Mouse (Mus musculus) adrenal gland, adult 2 months (tissue): ENCODE data around the gene Ascl5. TPM values are rescaled to one million over a fixed set of nuclear protein-coding genes. Genes with fewer than 3 reads are reported as not detected.

Experiments used
- DNase-seq: peaks from one replicate; pipeline ENCODE4 v3.0.0; 2021
- long read RNA-seq: library from polyadenylated mRNA; stranded (forward); transcript quantifications from one replicate; pipeline ENCODE4 v2.0.0, GENCODE M21; 2021
- polyA plus RNA-seq: library from polyadenylated mRNA; depleted of rRNA; stranded (reverse); fragments of >200 nt; gene quantifications from 2 replicates; pipeline ENCODE4 v1.2.3, GENCODE M21; 2012; rRNA removed
- total RNA-seq, 2 experiments: library from RNA; stranded (reverse); gene quantifications; 2 replicates each; pipeline ENCODE4 v1.2.3; 2021

Ascl5 gene
- total RNA-seq (not detected), polyA plus RNA-seq (0.39 TPM in 1 of 2 replicates, not detected in the other)
- long read RNA-seq, result 0 reads

- DNase-seq, result peak; percentile 19
Measured at GRCm38 (mm10) chr1:136050312-136051012, at the start of gene Ascl5. Ascl5 (plus strand) TSS chr1:136050804.

DNA sequence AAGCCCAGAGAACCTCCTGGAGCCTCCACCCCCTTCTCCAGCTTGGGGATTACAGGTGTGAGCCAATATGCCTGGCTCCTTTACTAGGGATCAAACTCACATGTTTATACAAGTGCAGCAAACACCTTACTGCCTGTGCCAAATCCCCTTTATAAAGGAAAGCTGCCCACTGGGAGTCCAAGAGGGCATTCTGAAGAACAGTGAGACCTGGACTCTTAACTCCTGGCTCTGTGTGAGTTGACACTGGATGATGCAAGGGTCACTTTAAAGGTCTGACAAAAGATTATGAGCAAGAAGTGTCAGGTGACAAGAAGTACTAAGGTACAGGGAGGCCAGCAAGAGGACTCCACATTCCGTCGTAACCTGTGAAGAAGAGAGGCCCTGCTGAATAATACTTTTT, 49.2 kb upstream of the Ascl5 start:
- DNase-seq, result no peak

DNA sequence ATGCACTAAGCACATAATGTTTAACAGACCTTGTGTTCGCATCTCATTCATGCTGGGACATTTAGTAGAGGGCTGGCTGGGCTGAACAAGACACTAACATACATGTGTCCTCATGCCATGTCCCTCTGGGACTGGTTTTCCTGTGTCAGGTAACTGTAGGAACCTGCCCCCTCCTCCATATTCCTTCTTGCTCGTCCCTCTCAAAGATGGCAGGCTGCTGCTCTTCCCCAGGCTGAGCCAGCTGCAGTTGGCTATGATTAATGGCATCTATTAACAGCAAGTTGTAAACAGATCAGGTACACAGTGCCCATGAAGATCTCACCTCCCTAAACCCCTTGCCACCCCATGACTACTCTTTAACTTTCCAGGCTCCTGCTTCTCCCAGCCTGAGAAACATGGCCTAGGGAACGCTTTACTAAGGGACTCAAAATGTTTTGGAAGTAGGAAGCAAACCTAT, 44.3 kb upstream of the Ascl5 start, which contains the start of gene Igfn1:
Igfn1 (minus strand) TSS at position 51 of the 457 bp plus-strand sequence.
- no peak for DNase-seq

DNA sequence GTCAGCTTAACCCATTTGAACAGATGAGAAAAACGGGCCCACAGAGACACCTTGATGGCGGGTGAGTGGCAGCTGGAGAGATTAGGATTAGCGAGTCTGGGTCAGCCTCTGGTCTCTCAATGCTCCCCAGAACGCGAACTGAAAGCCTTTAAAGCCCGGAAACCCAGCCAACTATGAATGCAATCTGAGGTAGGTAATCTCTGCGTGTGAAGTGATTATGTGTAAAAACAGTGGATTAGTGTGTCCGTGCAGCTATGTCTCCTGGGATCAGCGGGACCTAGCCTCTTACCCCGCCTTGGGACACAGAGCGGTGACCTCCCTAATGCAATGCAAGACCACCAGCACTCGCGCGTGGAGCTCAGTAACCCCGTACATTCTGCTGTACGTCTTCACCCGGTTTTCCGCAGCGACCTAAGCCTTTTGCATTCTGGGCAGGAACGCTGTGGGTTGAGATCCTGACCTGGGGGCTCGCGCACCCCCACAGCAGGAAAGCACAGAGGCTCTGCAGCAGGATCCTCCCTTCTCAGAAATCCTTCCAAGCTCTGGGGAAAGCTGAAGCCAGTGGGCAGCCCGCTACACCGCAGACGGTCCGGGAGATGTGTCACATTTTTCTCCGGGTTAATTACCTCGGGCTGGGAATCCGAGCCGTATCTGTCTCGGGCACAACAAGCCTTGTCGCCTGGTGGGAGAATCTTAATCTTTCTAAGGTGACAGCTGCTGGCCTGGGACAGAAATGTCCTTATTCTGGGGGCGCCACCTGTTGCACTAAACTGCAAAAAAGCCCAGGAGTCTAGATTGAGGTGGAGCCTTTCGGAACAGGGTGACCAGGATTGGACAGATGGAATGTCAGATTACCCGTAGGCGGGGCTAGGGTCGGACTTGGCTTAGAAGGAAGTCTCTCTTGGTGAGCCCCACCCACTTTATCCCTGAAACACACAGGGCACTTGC, 43.1 kb upstream of the Ascl5 start, which contains the start of gene Tmem9:
Tmem9 (plus strand) TSS at position 940 of the 948 bp plus-strand sequence.
- DNase-seq, result peak; percentile 93

GRCm38 (mm10) chr1:136008159-136008533, 42.5 kb upstream of the Ascl5 start:
- no peak for DNase-seq

DNA sequence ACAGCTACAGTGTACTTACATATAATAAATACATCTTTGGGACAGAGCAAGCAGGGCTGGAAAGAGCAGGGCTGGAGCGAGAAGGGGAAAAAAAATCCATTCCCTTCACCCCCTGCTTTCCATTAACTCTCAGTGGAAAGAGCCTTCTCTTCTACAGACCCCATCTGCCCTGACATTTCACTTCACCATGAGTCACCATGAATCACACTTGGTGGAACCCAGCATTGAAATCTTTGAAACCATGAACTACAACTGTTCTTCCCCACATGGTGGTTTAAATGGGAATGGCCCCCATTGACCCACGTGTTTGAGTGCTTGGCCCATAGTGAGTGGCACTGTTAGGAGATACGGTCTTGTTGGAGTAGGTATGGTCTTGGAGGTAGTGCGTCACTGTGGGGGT, 40.4 kb upstream of the Ascl5 start:
- peak; percentile 21 for DNase-seq

GRCm38 (mm10) chr1:136013513-136013912, 37.1 kb upstream of the Ascl5 start:
- DNase-seq, result no peak

GRCm38 (mm10) chr1:136014796-136015502, 35.7 kb upstream of the Ascl5 start:
- no peak for DNase-seq

- no peak for DNase-seq
Measured at GRCm38 (mm10) chr1:136017307-136017706, 33.3 kb upstream of the Ascl5 start.

- peak; percentile 95 for DNase-seq
Measured at GRCm38 (mm10) chr1:136017907-136018313, 32.7 kb upstream of the Ascl5 start.

GRCm38 (mm10) chr1:136018390-136019189, 32.0 kb upstream of the Ascl5 start:
- DNase-seq, result peak; percentile 45

GRCm38 (mm10) chr1:136030201-136030600, 20.4 kb upstream of the Ascl5 start:
- no peak for DNase-seq

DNA sequence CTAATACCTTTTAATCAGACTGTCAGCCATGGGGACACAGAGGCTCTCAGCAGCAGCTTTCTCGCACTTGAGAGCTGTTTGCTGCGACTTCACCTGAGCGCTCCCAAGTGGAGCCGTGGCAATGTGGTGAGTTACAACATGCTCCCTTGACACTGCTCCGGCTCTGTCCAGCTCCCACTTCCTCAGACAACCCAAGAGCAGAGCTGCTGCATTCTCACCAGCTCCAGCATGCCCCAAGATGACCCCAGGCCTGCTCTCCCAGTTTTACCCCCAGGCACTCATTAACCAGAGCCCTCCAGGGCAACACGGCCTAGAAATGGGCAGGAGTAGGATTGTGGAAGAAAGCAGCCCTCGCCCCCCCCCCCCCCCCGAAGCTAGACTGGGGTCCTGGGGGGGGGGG, 18.9 kb upstream of the Ascl5 start:
- DNase-seq, result no peak

DNA sequence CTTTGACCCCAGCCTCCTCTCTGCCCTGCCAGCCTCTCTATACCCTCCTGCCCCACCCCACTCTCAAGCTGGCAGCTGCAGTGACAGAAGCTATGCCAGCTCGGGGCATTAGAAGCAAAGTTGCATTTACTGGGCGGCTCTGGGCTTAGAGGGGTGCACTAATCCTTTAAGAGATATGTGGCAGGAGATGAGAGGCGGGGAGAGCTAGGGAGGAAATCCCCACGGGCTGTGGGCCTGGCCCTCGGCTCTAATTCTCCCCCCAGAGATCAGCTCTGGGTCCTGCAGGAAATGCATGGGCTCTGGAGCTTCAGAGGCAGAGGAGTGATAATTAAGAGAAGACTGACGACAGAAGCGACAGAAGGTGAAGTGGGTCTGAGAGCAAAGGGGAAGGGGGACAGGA, 17.6 kb upstream of the Ascl5 start:
- no peak for DNase-seq

DNA sequence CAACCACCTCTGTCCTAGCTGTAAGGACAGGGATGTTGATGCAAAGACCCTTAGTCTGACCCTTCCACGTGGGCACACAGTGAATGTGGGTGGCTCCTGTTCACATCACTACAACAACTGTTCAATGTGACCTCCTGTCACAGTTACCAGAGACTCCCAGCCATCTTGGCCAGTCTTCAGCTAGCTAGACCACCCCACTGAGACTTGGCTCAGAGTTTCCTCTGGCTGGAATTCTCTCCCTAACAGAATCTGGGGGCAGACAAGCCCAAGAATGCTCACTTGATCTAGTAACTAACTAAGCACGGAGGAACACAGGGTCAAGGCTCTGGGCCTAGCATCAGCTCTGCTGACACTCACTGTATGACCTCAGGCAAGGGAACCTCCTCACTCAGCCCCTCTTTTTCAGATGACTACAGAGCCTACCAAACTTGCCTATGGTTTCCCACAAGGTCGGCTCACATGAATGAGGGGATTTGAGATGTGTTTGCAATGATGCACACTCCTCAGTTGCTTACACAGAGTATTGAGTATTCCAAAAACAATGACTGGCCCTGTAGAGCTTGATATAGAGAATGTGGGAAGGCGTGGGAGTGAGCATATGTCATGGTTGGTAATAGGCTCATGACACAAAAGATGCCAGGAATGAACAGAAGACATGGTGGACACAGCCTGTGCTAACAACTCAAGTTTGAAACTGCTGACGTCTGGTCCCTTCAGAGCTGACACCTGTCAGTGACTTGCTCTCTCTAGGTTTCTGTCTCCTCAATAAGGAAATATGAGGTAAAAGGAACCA, 11.7 kb upstream of the Ascl5 start:
- no peak for DNase-seq

- DNase-seq, result no peak
Measured at GRCm38 (mm10) chr1:136040452-136040851, 10.2 kb upstream of the Ascl5 start.

DNA sequence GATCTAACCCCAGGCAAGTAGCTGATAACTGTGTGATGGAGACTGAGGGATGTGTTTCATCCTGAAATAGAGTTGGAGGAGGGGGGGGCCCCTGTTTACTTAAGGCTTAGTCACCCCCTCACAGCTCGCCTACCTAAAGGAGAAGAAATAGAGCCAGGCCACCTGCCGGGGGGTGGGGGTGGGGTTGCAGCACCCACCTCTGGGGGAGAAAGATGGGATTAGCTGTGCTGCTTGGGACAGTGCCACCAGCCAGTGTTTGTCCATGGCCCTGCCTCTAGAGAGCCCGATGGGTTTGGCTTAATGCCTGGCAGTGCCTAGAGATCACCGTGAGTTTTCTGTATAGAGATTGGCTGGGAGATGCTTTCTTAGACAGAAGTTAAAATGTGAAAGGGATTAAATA, 9.7 kb upstream of the Ascl5 start:
- no peak for DNase-seq

DNA sequence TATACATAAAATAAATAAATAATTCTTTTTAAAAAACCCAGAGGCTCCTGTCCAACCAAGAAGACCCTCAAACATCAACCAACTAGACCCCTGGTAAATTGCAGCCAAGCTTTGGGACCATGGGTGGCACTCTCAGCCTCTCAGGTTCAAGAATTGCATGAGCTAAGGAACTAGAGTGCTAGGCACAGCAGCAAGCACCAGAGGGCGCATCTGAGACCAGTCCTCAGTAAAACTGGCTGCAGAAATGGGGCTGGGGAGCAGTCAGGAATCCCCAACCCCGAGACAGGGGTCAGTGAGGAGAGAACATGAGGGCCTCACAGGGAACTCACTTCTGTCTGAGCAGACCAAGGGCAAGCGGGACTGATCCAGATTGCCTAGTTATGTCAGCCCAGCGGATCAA, 4.8 kb upstream of the Ascl5 start:
- peak; percentile 50 for DNase-seq

- DNase-seq, result peak; percentile 32
Measured at GRCm38 (mm10) chr1:136047432-136047831, 3.2 kb upstream of the Ascl5 start.

DNA sequence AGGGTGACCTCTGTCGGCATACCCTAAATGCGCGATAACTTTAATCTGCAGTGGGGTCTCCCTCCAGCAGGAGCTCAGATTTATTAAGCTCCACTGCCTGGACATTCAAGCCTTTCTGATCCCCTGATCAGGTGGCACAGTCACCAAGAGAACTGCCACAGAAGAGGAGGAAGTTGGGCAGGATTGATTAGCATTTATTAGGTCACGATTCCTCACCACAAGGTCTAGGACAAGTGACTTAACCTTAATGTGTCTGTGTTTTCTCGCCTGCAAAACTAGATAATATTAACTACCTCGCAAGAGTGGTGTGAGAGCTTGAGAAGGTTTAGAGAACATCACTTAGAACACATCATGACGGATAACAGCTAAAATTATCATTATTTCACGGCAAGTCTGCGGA, 2.7 kb upstream of the Ascl5 start:
- no peak for DNase-seq

DNA sequence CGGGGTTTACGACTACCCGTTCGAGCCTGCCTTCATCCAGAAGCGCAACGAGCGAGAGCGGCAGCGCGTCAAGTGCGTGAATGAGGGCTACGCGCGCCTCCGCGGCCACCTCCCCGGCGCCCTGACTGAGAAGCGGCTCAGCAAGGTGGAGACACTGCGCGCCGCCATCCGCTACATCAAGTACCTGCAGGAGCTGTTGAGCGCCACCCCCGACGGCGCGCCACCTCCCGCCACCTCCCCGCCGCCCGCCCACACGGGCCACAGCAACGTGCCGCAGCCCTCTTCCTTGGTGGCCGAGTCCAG, 360 bp downstream of the Ascl5 start:
- DNase-seq, result peak; percentile 11
